Mouse (Mus musculus) gastrocnemius, postnatal 4 days (tissue): ENCODE measurements around the gene Jmjd7. TPM values are rescaled to one million over a fixed set of nuclear protein-coding genes. Genes with fewer than 3 reads are reported as not detected.
A peak's percentile ranks its signal among the peaks of the same experiment; 100 is the strongest.

Source experiments
- DNase-seq, 2 experiments: peaks; one replicate each; pipeline ENCODE4 v3.0.0; 2021 to 2022; ENCODE audit warnings: low spot score in 2 of 2, mixed read lengths in 2 of 2
- microRNA-seq: library from miRNA; unstranded; fragments of <30 nt; microRNA quantifications from one replicate; pipeline ENCODE4 v1.2.0, GENCODE M21; 2021
- total RNA-seq, 2 experiments: library from RNA; stranded (reverse); gene quantifications; 2 replicates each; pipeline ENCODE4 v1.2.3; 2021

Gene Jmjd7
- total RNA-seq, 2 experiments from 2014 or later, result 7.9 to 9.2 TPM

- no peak for DNase-seq
Measured at GRCm38 (mm10) chr2:120058818-120059217, 31.5 kb downstream of the Jmjd7 start.

DNA sequence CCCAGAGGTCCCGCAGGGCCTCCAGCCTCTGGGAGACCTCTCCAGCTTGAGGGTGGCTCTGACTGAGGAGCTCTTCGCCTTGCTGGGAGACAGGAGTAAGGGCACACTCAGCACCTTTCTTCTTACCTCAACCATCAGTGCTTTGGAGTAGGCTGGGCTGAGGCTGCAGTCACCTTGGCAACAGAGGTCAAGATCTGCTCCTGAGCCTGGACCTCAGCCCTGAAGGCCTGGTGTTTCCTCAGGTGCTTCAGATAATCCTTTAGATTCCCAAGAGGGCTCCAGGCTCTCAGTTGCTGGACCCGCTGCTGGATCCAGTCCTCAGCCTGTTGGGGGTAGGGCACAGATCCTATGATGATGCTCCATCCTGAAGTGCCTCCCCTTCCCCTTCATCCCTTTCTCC is 32.2 kb downstream of the Jmjd7 start:
- DNase-seq, result no peak

DNA sequence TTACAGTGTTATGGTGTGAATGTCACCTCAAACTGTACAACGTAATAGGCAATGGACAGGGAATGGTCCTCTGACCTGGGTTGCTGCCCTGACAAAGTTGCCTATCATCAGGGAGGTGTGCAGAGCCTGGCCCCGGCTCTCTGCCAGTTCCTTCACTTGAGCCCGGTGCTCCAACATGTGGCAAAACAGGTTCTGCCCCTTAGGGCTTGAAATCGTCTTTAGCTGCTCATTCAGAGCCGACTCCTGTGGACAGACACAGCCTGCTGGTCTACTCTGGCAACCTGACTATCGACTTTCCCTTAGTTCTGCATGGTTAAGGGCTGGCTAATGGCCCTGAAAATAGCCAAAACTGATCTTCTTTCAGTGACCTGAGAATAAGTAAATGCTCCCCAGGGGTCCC is 32.9 kb downstream of the Jmjd7 start:
- no peak for DNase-seq

DNA sequence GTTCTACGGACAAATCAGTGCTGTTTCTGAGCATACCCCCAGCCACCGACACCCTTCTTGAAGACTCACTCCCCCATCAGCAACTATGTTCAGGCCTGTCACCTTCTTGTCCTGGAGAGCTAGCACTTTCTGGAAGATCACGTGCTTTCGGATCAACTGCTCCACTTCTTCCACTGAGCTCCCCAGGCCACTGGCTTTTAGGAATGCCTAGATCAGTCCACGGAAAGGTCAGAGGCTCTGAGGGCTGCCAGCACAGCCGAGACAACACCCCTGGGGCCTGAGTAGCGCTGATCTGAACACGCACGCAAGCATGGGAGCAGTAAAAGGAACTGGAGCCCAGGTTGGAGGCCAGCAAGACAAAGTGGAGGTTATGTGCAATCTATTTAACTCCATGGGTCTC is 33.4 kb downstream of the Jmjd7 start:
- DNase-seq, result no peak

DNA sequence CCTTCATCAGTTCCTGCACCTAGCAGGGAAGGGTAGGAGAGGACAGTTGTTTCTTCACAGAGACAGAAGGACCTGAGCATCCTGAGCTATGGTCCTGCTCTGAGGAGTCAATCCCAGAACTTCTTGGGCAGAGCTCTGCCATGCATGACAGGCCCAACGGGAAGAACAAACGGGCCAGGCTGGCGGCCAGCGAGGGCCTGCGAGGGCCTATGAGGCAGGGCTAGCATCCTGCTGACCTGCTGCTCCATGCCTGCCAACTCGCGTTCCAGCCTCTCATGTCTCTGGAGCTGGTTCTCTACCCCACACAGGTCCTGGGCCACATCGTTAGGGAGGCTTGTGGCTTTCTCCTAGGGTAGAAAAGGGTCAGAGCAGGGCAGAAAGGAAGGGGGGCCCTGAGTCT is 35.0 kb downstream of the Jmjd7 start:
- no peak for DNase-seq

GRCm38 (mm10) chr2:120064639-120065038 is 37.4 kb downstream of the Jmjd7 start:
- DNase-seq, result no peak

DNA sequence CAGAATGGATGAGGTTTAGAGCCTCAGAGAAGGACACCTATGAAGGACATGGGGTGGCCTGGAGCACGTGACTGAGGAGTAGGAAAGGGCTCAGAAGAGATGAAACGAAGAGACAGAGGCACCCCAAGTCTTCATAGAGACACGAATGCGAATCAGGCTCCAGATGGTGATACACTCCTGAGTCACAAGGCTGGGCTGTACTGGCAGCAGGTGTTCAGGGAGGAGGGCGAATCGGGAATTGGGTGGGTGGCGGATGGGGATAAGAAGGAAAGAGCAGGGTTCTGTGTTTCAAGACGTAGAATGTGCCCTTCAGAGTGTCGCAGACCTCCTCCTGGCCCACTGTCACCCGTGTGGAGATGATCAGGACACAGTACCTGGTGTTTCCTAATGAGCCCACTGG is 38.0 kb downstream of the Jmjd7 start:
- DNase-seq, result no peak

DNA sequence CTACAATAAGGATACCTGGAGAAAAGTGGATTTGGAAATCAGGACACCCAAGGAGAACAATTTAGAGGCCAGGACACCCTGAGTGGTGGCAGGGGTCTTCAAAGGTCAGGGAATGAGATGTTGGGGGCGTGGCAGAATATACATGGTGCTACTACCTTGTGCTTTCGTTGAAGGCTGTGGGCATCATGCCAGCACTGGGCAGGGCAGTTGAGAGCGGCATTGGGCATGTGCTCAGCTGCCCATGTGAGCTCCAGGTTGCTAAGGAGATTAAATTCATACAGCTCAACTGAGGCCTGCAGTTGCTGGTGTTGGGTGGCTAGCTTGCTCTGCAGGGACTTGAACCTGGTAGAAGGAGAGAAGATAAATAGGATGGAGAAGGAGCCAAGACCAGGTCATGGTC is 38.9 kb downstream of the Jmjd7 start:
- DNase-seq, result no peak

GRCm38 (mm10) chr2:120068555-120069465 is 41.5 kb downstream of the Jmjd7 start:
- DNase-seq, result no peak

- no peak for DNase-seq
Measured at GRCm38 (mm10) chr2:120069466-120069990, 42.2 kb downstream of the Jmjd7 start.

- DNase-seq, result no peak
Measured at GRCm38 (mm10) chr2:120074096-120074495, 46.8 kb downstream of the Jmjd7 start.

DNA sequence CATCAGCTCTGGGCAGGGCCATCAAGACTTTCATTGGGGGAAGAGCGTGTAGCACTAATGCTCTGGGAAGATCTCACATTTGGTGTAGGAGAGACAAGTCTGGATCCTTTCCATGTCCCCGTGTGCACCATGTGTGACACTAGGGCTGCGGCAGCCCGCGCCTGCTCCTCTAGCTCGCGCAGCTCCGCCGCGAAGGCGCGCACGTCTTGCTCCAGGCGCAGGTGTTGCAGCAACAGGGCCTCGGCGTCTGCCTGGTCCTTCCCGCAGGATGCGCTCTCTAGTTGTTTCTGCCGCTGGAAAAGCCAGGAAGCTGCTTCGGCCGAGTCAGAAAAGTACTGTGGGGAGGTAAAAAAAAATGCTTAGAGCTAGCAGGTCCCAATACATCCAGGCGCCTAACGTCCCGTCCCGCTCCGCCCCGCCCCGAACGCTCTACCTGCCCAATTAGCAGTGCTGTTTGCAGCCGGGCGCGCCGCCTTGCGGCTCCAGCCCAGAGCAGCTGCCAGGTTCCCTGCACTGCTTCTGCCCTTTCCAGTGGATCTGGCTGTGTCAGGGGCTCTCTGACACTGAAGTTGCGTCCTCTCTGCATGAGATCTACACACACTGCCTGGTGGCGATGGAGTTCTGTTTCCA is 48.9 kb downstream of the Jmjd7 start:
- peak in 1 of 2 experiments; percentile 48 for DNase-seq

Small RNAs within 50 kb of the gene (microRNA-seq; reads per million reads assigned to microRNA genes)
- gene Mir7665, result not detected

Other genes starting within 250 kb of the Jmjd7 start
- gene Rpap1, start 239.9 kb upstream of the Jmjd7 start, total RNA-seq, result 10 to 100 TPM; 18.3 to 19.9 TPM
- 1 to 10 TPM; 8.8 to 9.7 TPM for gene Tyro3, start 229.8 kb upstream of the Jmjd7 start, total RNA-seq
- gene Mga, start 130.3 kb upstream of the Jmjd7 start, total RNA-seq, result 10 to 100 TPM; 69.0 to 70.8 TPM
- gene Mapkbp1, start 54.8 kb upstream of the Jmjd7 start, total RNA-seq, result 10 to 100 TPM; 14.1 to 15.6 TPM
- gene Gm28042, start within 50 bp of the Jmjd7 start, total RNA-seq, result 1 to 10 TPM; 1.0 to 1.2 TPM
- 1 to 10 TPM; 1.8 to 2.9 TPM for gene Pla2g4b, start 5.9 kb downstream of the Jmjd7 start, total RNA-seq
- 100 to 1,000 TPM; 166 to 179 TPM for gene Ehd4, start 127.1 kb downstream of the Jmjd7 start, total RNA-seq
- gene Pla2g4e, start 217.9 kb downstream of the Jmjd7 start, total RNA-seq, result 10 to 100 TPM; 21.2 to 27.9 TPM